Mouse (Mus musculus) kidney, adult 2 months (tissue): Measurements from ENCODE around the gene Dock4. TPM values are rescaled to one million over a fixed set of nuclear protein-coding genes. Genes with fewer than 3 reads are reported as not detected.

Experiments
- DNase-seq: peaks from one replicate; pipeline ENCODE4 v3.0.0; 2021
- H3K27ac ChIP-seq: fragments of 200-500 bp; 2 replicates; pipeline ENCODE4 v1.5.1; 2012; ENCODE audit warnings: low read depth, low read length, control low read depth, inconsistent platforms; ENCODE audit not compliant: insufficient read depth
- H3K27me3 ChIP-seq: fragments of 200-500 bp; replicated peaks from 2 replicates; pipeline ENCODE4 v1.6.1; 2012; ENCODE audit warnings: mild to moderate bottlenecking, moderate library complexity, low read length, inconsistent platforms; ENCODE audit not compliant: control insufficient read depth, insufficient read depth
- H3K36me3 ChIP-seq: fragments of 200-500 bp; 2 replicates; pipeline ENCODE4 v1.6.1; 2012; ENCODE audit warnings: mild to moderate bottlenecking, moderate library complexity, low read length, inconsistent platforms; ENCODE audit not compliant: control insufficient read depth, insufficient read depth
- H3K4me1 ChIP-seq: fragments of 200-500 bp; 2 replicates; pipeline ENCODE4 v1.6.1; 2011; ENCODE audit warnings: low read length; ENCODE audit not compliant: control insufficient read depth, insufficient read depth
- H3K4me3 ChIP-seq: fragments of 200-500 bp; 2 replicates; pipeline ENCODE4 v1.5.1; 2011; ENCODE audit warnings: mild to moderate bottlenecking, low read depth, low read length, control low read depth; ENCODE audit not compliant: insufficient read depth
- CTCF ChIP-seq: fragments of 200-500 bp; conservative IDR thresholded peaks from 2 replicates; pipeline ENCODE4 v1.5.1; 2011; ENCODE audit warnings: low read depth, mild to moderate bottlenecking, control low read depth, low read length, moderate library complexity, mixed read lengths; ENCODE audit not compliant: insufficient read depth, insufficient read length
- POLR2A ChIP-seq: fragments of 200-500 bp; IDR thresholded peaks from one replicate; pipeline ENCODE4 v1.6.1; 2011; ENCODE audit warnings: low read depth, low read length, control low read depth
- WGBS: fragments of 180-500 bp; shearing (Covaris S2); methylation state at CpG from one replicate; pipeline ENCODE4 v1.1.7; 2018; 5-methylcytosine and 5-hydroxymethylcytosine counted together
- polyA plus RNA-seq: library from polyadenylated mRNA; depleted of rRNA; stranded (reverse); fragments of >200 nt; gene quantifications from 2 replicates; pipeline ENCODE4 v1.2.3, GENCODE M21; 2012

Gene Dock4
- polyA plus RNA-seq, 1 experiment: 4.1 TPM

DNA sequence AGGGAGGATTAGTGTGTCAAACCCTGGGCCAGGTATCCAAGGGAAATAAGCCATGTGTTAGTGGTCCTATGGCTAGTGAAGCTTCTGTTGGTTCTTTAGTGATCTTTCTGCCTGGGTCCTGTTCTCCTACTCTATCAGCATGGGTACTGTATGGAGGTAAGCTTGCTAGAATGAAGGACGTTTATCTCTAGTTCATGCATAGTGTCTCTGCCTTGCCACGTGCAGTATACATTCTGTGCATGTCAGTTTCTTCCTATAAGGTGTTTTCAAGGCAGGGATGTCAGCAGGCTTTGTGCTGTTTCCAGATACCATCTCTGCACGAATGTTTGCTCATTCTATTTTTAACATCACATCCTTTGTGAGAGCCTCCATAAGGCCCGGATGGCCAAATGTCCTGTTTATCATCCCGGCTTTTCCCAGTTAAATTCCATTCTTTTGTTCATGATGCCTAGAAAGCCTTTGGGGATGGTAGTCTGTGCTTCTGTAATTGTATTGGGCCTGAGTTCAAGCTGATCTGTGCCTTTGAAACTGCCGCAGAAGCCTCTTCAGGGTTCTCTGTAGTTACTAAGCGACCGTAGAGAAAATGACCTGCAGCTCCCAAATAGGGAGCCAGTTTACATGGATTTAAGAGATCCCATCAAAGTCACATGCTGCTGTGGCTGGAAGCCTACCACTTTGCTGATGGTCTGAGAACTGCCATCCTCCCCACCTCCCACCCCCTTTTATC, 66.1 kb downstream of the Dock4 start:
- 75% methylated on average over 8 of the region's 8 CpGs for WGBS
- no peaks in the 10 kb centered on the region for H3K27me3 ChIP-seq
- H3K4me3 ChIP-seq: no peak overlapping the region
- no peak for DNase-seq
- no peaks in the 10 kb centered on the region for H3K36me3 ChIP-seq
- TF ChIP-seq POLR2A (no peak), CTCF (no peak)
- no peak overlapping the region for H3K27ac ChIP-seq
- H3K4me1 ChIP-seq: peaks cover 5% of the 10 kb centered on the region; the same call in 1 of the 2 replicates

DNA sequence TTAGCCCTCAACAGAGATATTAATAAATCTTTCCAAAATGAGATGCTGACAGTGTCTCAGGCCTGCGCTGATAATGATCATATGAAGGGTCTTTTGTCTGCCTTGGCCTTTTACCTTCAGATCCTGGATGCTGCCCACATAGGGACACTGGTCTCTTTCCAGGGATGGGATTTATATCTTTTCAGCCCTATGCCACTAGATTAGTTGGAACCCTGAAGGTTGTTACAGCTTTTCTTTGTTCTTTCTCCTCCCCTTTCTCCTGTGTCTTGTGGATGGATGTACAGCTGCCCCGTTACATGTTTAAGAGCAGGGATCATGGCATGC, 66.6 kb downstream of the Dock4 start:
- Histone ChIP-seq H3K4me3 (no peak overlapping the region), H3K4me1 (peaks cover 5% of the 10 kb centered on the region; the same call in 1 of the 2 replicates), H3K36me3 (no peaks in the 10 kb centered on the region), H3K27ac (no peak overlapping the region), H3K27me3 (no peaks in the 10 kb centered on the region)
- DNase-seq: no peak
- 87% methylated on average over 2 of the region's 2 CpGs for WGBS
- no peak for TF ChIP-seq POLR2A
- TF ChIP-seq CTCF: no peak

DNA sequence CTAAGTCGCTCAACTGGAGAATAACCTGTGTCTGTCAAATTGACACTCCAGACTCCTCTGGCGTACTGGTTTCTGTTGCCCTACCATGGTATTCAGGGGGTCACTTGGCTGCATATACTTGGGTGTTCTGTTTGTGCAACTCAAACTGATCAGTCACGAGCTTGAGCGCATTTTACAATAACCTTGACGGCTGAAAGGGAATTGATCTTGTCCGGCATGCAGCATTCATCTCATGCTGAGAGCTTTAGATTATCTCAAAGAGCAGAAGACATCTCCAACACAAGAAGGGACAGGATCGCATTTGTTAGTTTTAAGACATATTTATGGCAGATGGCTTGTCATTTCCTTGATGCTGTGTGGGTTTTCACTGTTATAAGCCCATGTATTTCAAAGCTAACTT, 67.2 kb downstream of the Dock4 start:
- H3K27ac ChIP-seq: no peak overlapping the region
- no peak for TF ChIP-seq CTCF
- no peak for TF ChIP-seq POLR2A
- H3K27me3 ChIP-seq: no peaks in the 10 kb centered on the region
- H3K36me3 ChIP-seq: no peaks in the 10 kb centered on the region
- peaks cover 5% of the 10 kb centered on the region; the same call in 1 of the 2 replicates for H3K4me1 ChIP-seq
- 89% methylated on average over 7 of the region's 7 CpGs for WGBS
- no peak overlapping the region for H3K4me3 ChIP-seq
- no peak for DNase-seq

DNA sequence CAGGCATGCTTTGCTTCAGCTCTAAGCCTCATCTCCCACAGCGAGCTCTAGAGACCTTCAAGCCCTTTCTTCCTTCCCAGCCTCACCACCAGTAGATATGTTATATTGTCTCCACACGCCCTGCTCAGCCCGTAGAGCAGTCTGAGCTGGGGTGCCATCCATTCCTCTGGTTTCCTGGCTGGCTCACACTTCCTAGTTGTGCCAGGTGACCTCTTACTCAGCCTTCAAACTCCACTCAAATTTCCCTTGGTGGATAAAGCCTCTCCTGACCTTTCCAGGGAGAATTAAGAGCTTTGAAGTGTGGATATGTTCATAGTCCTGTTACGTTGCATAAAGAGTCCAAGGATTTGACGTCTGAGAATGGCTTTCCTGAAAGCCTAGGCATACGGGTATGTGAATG, 68.3 kb downstream of the Dock4 start:
- H3K36me3 ChIP-seq: no peaks in the 10 kb centered on the region
- DNase-seq: no peak
- H3K27ac ChIP-seq: no peak overlapping the region
- H3K4me1 ChIP-seq: peaks cover 5% of the 10 kb centered on the region; the same call in 1 of the 2 replicates
- H3K27me3 ChIP-seq: no peaks in the 10 kb centered on the region
- TF ChIP-seq POLR2A: no peak
- TF ChIP-seq CTCF: no peak
- WGBS: 77% methylated on average over 6 of the region's 6 CpGs
- H3K4me3 ChIP-seq: no peak overlapping the region

DNA sequence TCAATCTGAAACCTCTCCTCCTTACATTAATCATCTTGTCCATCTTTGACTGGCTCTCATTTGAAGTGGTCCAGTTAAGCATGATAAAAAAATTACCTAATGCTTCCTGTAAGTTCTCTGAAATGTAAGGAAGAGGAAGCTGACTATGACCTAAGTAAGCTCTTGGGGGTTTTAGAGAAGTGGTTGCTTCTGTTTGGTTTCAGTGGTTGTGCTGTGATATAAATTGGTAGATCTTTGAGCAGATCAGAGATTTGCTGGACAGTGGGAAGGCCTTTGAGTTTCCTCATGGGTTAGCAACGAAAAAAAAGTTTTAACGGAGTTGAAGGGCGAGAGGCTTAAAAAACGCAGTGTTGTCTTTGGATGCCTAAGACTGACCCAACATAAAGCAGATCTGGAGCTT, 76.7 kb downstream of the Dock4 start:
- 86% methylated on average over 4 of the region's 4 CpGs for WGBS
- H3K27me3 ChIP-seq: no peaks in the 10 kb centered on the region
- H3K27ac ChIP-seq: no peak overlapping the region
- H3K4me3 ChIP-seq: no peak overlapping the region
- no peaks in the 10 kb centered on the region for H3K36me3 ChIP-seq
- TF ChIP-seq CTCF: no peak
- no peak for TF ChIP-seq POLR2A
- no peaks in the 10 kb centered on the region for H3K4me1 ChIP-seq
- no peak for DNase-seq

DNA sequence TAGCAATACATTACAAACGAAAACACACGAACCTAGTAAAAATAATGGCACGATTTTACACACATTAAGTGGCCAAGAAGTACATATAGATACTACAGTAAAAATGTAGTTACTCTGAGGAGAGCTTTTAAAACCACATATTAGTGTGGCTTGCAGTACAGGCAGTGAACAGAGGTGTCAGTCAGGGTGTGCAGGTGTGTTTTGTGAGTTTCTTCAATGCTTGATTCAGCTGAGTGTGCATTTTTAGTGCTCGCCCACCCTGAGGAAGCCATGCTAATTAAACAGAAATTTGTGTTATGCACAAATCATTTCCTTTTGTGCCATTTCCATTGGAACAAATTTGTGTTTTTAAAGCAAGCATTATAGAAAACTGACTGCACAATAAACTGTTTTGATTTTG, 77.3 kb downstream of the Dock4 start:
- no peak overlapping the region for H3K4me3 ChIP-seq
- H3K4me1 ChIP-seq: no peaks in the 10 kb centered on the region
- no peaks in the 10 kb centered on the region for H3K27me3 ChIP-seq
- TF ChIP-seq POLR2A (no peak), CTCF (no peak)
- 90% methylated on average over 4 of the region's 4 CpGs for WGBS
- H3K36me3 ChIP-seq: no peaks in the 10 kb centered on the region
- H3K27ac ChIP-seq: no peak overlapping the region
- no peak for DNase-seq

DNA sequence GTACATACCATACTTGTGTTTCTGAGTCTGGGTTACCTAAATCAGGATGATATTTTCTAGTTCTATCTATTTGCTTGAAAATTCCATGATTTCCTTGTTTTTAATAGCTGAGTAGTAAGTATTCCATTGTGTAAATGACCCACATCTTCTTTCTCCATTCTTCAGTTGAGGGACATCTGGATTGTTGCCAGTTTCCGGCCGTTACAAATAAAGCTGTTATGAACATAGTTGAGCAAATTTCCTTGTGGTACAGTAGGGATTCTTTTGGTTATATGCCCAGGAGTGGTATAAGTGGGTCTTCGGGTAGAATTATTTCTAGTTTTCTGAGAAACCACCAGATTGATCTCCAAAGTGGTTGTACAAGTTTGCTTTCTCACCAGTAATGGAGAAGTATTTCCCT, 79.3 kb downstream of the Dock4 start:
- Histone ChIP-seq H3K4me3 (no peak overlapping the region), H3K4me1 (no peaks in the 10 kb centered on the region), H3K27ac (no peak overlapping the region), H3K27me3 (no peaks in the 10 kb centered on the region), H3K36me3 (no peaks in the 10 kb centered on the region)
- DNase-seq: peak; percentile 69
- 75% methylated on average over 3 of the region's 3 CpGs for WGBS
- no peak for TF ChIP-seq CTCF
- no peak for TF ChIP-seq POLR2A
